Mouse (Mus musculus) cortical plate, adult 2 months (tissue): ENCODE measurements around the gene Olfr132.

Experiments used
- CTCF ChIP-seq: fragments of 200-500 bp; IDR thresholded peaks from 2 replicates; pipeline ENCODE4 v1.5.1; 2011; ENCODE audit warnings: mild to moderate bottlenecking, control low read depth, low read length; ENCODE audit not compliant: insufficient read depth; ENCODE audit errors: extremely low read depth
- POLR2A ChIP-seq: fragments of 200-500 bp; IDR thresholded peaks from 2 replicates; pipeline ENCODE4 v1.6.1; 2011; ENCODE audit warnings: mild to moderate bottlenecking, low read length, control low read depth; ENCODE audit not compliant: insufficient read depth; ENCODE audit errors: extremely low read depth

DNA sequence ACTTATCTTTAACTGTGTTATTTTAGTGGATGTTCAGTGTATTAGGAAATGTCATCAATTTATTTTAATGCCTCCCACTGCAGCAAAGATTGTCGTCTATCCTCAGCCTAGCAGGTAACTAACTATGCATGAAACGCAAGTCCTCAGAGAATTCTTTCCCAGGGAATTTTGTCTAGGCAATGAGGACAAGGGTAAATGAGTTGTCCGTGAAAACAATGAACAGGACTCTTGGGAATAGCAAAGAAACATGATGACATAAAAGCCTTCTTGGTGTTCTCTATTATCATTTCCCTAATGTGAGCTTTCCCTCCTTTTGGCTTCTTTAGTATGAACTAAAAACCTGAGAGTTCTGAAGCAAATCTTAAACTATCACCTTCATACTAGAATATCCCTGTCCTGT lies 36.8 kb upstream of the Olfr132 start, which contains the start of gene Olfr134:
- no peak for TF ChIP-seq CTCF
- no peak for TF ChIP-seq POLR2A
